Mouse (Mus musculus) olfactory bulb, adult 2 months (tissue): ENCODE results near the gene Shc1.

ENCODE experiments used
- CTCF ChIP-seq: fragments of 200-500 bp; IDR thresholded peaks from 2 replicates; pipeline ENCODE4 v1.5.1; 2012; ENCODE audit warnings: low read depth, mild to moderate bottlenecking, low read length, moderate library complexity; ENCODE audit not compliant: insufficient read depth
- POLR2A ChIP-seq: fragments of 200-500 bp; IDR thresholded peaks from 2 replicates; pipeline ENCODE4 v1.6.1; 2012; ENCODE audit warnings: mild to moderate bottlenecking, low read depth, low read length, moderate library complexity; ENCODE audit not compliant: insufficient read depth

DNA sequence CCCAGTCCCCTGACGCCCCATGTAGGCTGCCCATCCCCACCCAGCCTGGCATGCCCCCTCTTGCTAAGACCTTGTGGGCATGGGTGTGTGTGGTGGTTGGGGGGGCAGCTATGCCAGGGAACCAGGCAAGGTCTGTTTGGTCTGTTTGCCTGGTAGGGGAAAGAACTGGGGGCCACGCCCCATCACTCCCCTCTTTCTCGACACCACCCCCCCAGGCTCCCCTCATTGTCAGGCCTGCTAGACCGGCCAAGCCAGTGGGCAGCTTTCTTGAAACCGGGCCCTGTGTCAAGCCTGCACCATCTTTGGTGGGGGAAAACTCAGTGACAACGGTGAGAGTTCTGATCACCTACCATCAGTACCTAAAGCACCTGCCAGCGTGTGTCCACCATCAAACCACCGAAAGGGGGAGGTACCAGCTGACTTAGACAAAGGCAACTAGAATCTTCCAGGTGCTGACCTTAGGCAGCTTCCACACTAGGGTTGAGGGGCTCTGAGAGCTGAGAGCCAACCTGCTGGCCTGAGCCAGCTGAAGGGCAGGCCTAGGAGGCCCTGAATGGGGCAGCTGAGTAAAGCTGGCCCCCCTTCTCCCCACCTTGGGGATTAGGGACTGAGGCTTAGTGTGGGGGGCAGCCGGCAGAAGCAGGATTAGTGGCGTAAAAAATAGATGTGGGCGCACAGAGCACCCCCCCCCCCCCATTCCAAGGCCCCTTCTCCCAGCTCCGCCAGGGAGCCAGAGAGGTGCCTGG, 33.7 kb upstream of the Shc1 start:
- TF ChIP-seq CTCF: no peak
- no peak for TF ChIP-seq POLR2A
